Mouse (Mus musculus): ENCODE measurements at regions not wholly inside any gene's neighbourhood (a gene's known extent, or its start where the extent isn't known, plus 50 kb on each side); places are given as distances from the start of the nearest gene placed in this dataset.

- TF ChIP-seq CTCF (IDR thresholded peaks at IDR 0.05; ENCODE audit: insufficient read depth, low read length), result no peak
- no peak for TF ChIP-seq POLR2A (IDR thresholded peaks at IDR 0.05; ENCODE audit: borderline replicate concordance, extremely low read depth, low read depth, low read length)
Observed at GRCm38 (mm10) chr3:41233439-41233838, 150.6 kb upstream of the Pgrmc2 start.
